Mouse (Mus musculus) MEL (cell line): ENCODE data around the gene Tmem95. TPM values are rescaled to one million over a fixed set of nuclear protein-coding genes. Genes with fewer than 3 reads are reported as not detected.
A peak's percentile ranks its signal among the peaks of the same experiment; 100 is the strongest.

Source experiments
- DNase-seq: peaks from one replicate; pipeline ENCODE4 v3.0.0; 2011; ENCODE audit warnings: low read depth, low spot score
- H3K27ac ChIP-seq: 2 replicates; pipeline ENCODE4 v1.5.1; 2012; ENCODE audit warnings: low read depth, mild to moderate bottlenecking, control low read depth, low read length, moderate library complexity; ENCODE audit not compliant: control insufficient read depth
- H3K27me3 ChIP-seq, 2 experiments: fragments of 150-350 bp in 1 of 2; sonication (generic) in 1 of 2; 2 replicates each; pipeline ENCODE4 v1.6.1; 2012; ENCODE audit warnings: low read length in 2 of 2, mild to moderate bottlenecking in 2 of 2, improper control_type of control experiment in 1 of 2, moderate library complexity in 1 of 2; ENCODE audit not compliant: insufficient read depth in 2 of 2, control insufficient read depth in 1 of 2
- H3K36me3 ChIP-seq, 2 experiments: 2 replicates each; pipeline ENCODE4 v1.6.1; 2012 to 2014; ENCODE audit warnings: low read length in 2 of 2, improper control_type of control experiment in 1 of 2, inconsistent platforms in 1 of 2, mild to moderate bottlenecking in 1 of 2; ENCODE audit not compliant: insufficient read depth in 2 of 2, control insufficient read depth in 1 of 2
- H3K4me1 ChIP-seq, 2 experiments: fragments of 150-350 bp in 1 of 2; sonication (generic) in 1 of 2; 2 replicates each; pipeline ENCODE4 v1.6.1; 2012; ENCODE audit warnings: low read length in 2 of 2, improper control_type of control experiment in 1 of 2, mild to moderate bottlenecking in 1 of 2; ENCODE audit not compliant: insufficient read depth in 2 of 2, control insufficient read depth in 1 of 2
- H3K4me3 ChIP-seq, 2 experiments: fragments of 150-350 bp in 1 of 2; sonication (generic) in 1 of 2; 2 replicates each; pipeline ENCODE4 v1.5.1; 2012; ENCODE audit warnings: low read depth in 2 of 2, low read length in 2 of 2, mild to moderate bottlenecking in 2 of 2, moderate library complexity in 2 of 2, control low read depth in 1 of 2, improper control_type of control experiment in 1 of 2; ENCODE audit not compliant: control insufficient read depth in 1 of 2, insufficient read depth in 1 of 2
- H3K79me2 ChIP-seq: 2 replicates; pipeline ENCODE4 v1.6.1; 2012; ENCODE audit warnings: mild to moderate bottlenecking, low read length, moderate library complexity; ENCODE audit not compliant: control insufficient read depth, poor library complexity, insufficient read depth
- H3K9ac ChIP-seq: 2 replicates; pipeline ENCODE4 v1.6.1; 2012; ENCODE audit warnings: low read depth, mild to moderate bottlenecking, control low read depth, low read length, moderate library complexity; ENCODE audit not compliant: control insufficient read depth, poor library complexity, severe bottlenecking
- H3K9me3 ChIP-seq: fragments of 150-350 bp; sonication (generic); replicated peaks from 2 replicates; pipeline ENCODE4 v1.6.1; 2012; ENCODE audit warnings: mild to moderate bottlenecking, low read length, improper control_type of control experiment, moderate library complexity; ENCODE audit not compliant: insufficient read depth
- BHLHE40 ChIP-seq: IDR thresholded peaks from 2 replicates; pipeline ENCODE4 v1.6.1; 2012; ENCODE audit warnings: low read depth, mild to moderate bottlenecking, inconsistent platforms, low read length, improper control_type of control experiment, borderline replicate concordance
- CHD1 ChIP-seq: IDR thresholded peaks from 2 replicates; pipeline ENCODE4 v1.6.1; 2012; ENCODE audit warnings: low read depth, mild to moderate bottlenecking, inconsistent platforms, low read length, improper control_type of control experiment
- CTCF ChIP-seq, 3 experiments: IDR thresholded peaks in 2 of 3; conservative IDR thresholded peaks in 1 of 3; 2 replicates each; pipeline ENCODE4 v1.5.1; 2011 to 2012; ENCODE audit warnings: low read length in 3 of 3, low read depth in 2 of 3, mild to moderate bottlenecking in 2 of 3, improper control_type of control experiment in 1 of 3, inconsistent platforms in 1 of 3, mixed read lengths in 1 of 3, moderate library complexity in 1 of 3; ENCODE audit not compliant: control insufficient read depth in 1 of 3, insufficient read depth in 1 of 3, poor library complexity in 1 of 3, severe bottlenecking in 1 of 3
- ELF1 ChIP-seq: IDR thresholded peaks from 2 replicates; pipeline ENCODE4 v1.6.1; 2014; ENCODE audit warnings: low read depth, mild to moderate bottlenecking, inconsistent platforms, low read length, improper control_type of control experiment, moderate library complexity
- EP300 ChIP-seq, 2 experiments: IDR thresholded peaks; 2 replicates each; pipeline ENCODE4 v1.6.1; 2011; ENCODE audit warnings: improper control_type of control experiment in 2 of 2, low read length in 2 of 2, low read depth in 1 of 2, mild to moderate bottlenecking in 1 of 2
- ETS1 ChIP-seq: IDR thresholded peaks from 2 replicates; pipeline ENCODE4 v1.6.1; 2012; ENCODE audit warnings: low read depth, mild to moderate bottlenecking, inconsistent platforms, low read length, improper control_type of control experiment, moderate library complexity
- GABPA ChIP-seq: IDR thresholded peaks from 2 replicates; pipeline ENCODE4 v1.6.1; 2012; ENCODE audit warnings: low read depth, mild to moderate bottlenecking, inconsistent platforms, low read length, improper control_type of control experiment, moderate library complexity
- GATA1 ChIP-seq: IDR thresholded peaks from 2 replicates; pipeline ENCODE4 v1.6.1; 2011; ENCODE audit warnings: low read depth, low read length, improper control_type of control experiment
- JUND ChIP-seq: IDR thresholded peaks from 2 replicates; pipeline ENCODE4 v1.6.1; 2011; ENCODE audit warnings: low read depth, mild to moderate bottlenecking, improper control_type of control experiment, low read length
- MAFK ChIP-seq: IDR thresholded peaks from 2 replicates; pipeline ENCODE4 v1.6.1; 2011; ENCODE audit warnings: low read depth, mild to moderate bottlenecking, low read length, improper control_type of control experiment, borderline replicate concordance
- MEF2A ChIP-seq: IDR thresholded peaks from 2 replicates; pipeline ENCODE4 v1.6.1; 2014; ENCODE audit warnings: low read depth, mild to moderate bottlenecking, inconsistent platforms, low read length, improper control_type of control experiment; ENCODE audit not compliant: poor library complexity, insufficient replicate concordance, severe bottlenecking; ENCODE audit errors: extremely low read depth
- MXI1 ChIP-seq: IDR thresholded peaks from 2 replicates; pipeline ENCODE4 v1.6.1; 2011; ENCODE audit warnings: mild to moderate bottlenecking, low read depth, low read length, improper control_type of control experiment
- MYC ChIP-seq: IDR thresholded peaks from 2 replicates; pipeline ENCODE4 v1.6.1; 2011; ENCODE audit warnings: low read depth, mild to moderate bottlenecking, low read length, improper control_type of control experiment, moderate library complexity
- NELFE ChIP-seq: IDR thresholded peaks from 2 replicates; pipeline ENCODE4 v1.6.1; 2011; ENCODE audit warnings: low read depth, low read length, improper control_type of control experiment
- NRF1 ChIP-seq: IDR thresholded peaks from 2 replicates; pipeline ENCODE4 v1.6.1; 2014; ENCODE audit warnings: low read depth, mild to moderate bottlenecking, inconsistent platforms, low read length, improper control_type of control experiment, moderate library complexity; ENCODE audit not compliant: poor library complexity, insufficient read depth, severe bottlenecking
- POLR2A ChIP-seq, 2 experiments: IDR thresholded peaks; 2 replicates each; pipeline ENCODE4 v1.6.1; 2011 to 2012; ENCODE audit warnings: low read length in 2 of 2, mild to moderate bottlenecking in 2 of 2, control low read depth in 1 of 2, improper control_type of control experiment in 1 of 2, low read depth in 1 of 2, moderate library complexity in 1 of 2; ENCODE audit not compliant: control insufficient read depth in 1 of 2, insufficient read depth in 1 of 2, poor library complexity in 1 of 2
- POLR2AphosphoS2 ChIP-seq: IDR thresholded peaks from 2 replicates; pipeline ENCODE4 v1.6.1; 2011; ENCODE audit warnings: low read length, improper control_type of control experiment
- POLR2AphosphoS5 ChIP-seq: IDR thresholded peaks from 2 replicates; pipeline ENCODE4 v1.6.1; 2012; ENCODE audit warnings: low read depth, borderline replicate concordance, mild to moderate bottlenecking, inconsistent platforms, low read length, moderate library complexity, mixed read lengths
- RCOR1 ChIP-seq: IDR thresholded peaks from 2 replicates; pipeline ENCODE4 v1.6.1; 2012; ENCODE audit warnings: low read depth, mild to moderate bottlenecking, inconsistent platforms, low read length, improper control_type of control experiment
- SIN3A ChIP-seq: IDR thresholded peaks from 2 replicates; pipeline ENCODE4 v1.6.1; 2012; ENCODE audit warnings: low read length, improper control_type of control experiment, inconsistent platforms
- SMC3 ChIP-seq: IDR thresholded peaks from 2 replicates; pipeline ENCODE4 v1.6.1; 2011; ENCODE audit warnings: low read depth, low read length, improper control_type of control experiment
- TAL1 ChIP-seq: IDR thresholded peaks from 2 replicates; pipeline ENCODE4 v1.6.1; 2012; ENCODE audit warnings: mild to moderate bottlenecking, inconsistent platforms, low read length, moderate library complexity, mixed read lengths
- TBP ChIP-seq: IDR thresholded peaks from 2 replicates; pipeline ENCODE4 v1.8.0; 2011; ENCODE audit warnings: low read depth, low read length, improper control_type of control experiment
- TCF12 ChIP-seq: IDR thresholded peaks from 2 replicates; pipeline ENCODE4 v1.6.1; 2014; ENCODE audit warnings: low read depth, mild to moderate bottlenecking, inconsistent platforms, low read length, improper control_type of control experiment, moderate library complexity
- UBTF ChIP-seq: IDR thresholded peaks from 2 replicates; pipeline ENCODE4 v1.6.1; 2012; ENCODE audit warnings: low read depth, mild to moderate bottlenecking, inconsistent platforms, low read length, improper control_type of control experiment, moderate library complexity, borderline replicate concordance; ENCODE audit not compliant: insufficient read depth
- USF2 ChIP-seq, 2 experiments: IDR thresholded peaks; 2 replicates each; pipeline ENCODE4 v1.6.1; 2011 to 2012; ENCODE audit warnings: improper control_type of control experiment in 2 of 2, low read length in 2 of 2, borderline replicate concordance in 1 of 2, inconsistent platforms in 1 of 2, low read depth in 1 of 2, mild to moderate bottlenecking in 1 of 2; ENCODE audit not compliant: insufficient read depth in 1 of 2
- ZC3H11A ChIP-seq: IDR thresholded peaks from 2 replicates; pipeline ENCODE4 v1.6.1; 2012; ENCODE audit warnings: low read depth, mild to moderate bottlenecking, inconsistent platforms, low read length, improper control_type of control experiment
- ZKSCAN1 ChIP-seq: IDR thresholded peaks from 2 replicates; pipeline ENCODE4 v1.6.1; 2012; ENCODE audit warnings: low read depth, mild to moderate bottlenecking, inconsistent platforms, low read length, improper control_type of control experiment, moderate library complexity
- ZMIZ1 ChIP-seq: IDR thresholded peaks from 2 replicates; pipeline ENCODE4 v1.6.1; 2012; ENCODE audit warnings: low read depth, mild to moderate bottlenecking, inconsistent platforms, low read length, improper control_type of control experiment, moderate library complexity
- polyA plus RNA-seq, 2 experiments: library from polyadenylated mRNA; stranded (reverse) in 1 of 2; unstranded in 1 of 2; fragments of >175 nt in 1 of 2; fragments of >200 nt in 1 of 2; gene quantifications; 2 replicates each; pipeline versions ENCODE4 v1.2.1 to v1.2.4; 2012; ENCODE audit warnings: low replicate concordance in 2 of 2, low read depth in 1 of 2; ENCODE audit not compliant: insufficient read length in 2 of 2, insufficient read depth in 1 of 2, missing spikeins in 1 of 2
- total RNA-seq: library from RNA; depleted of rRNA; stranded (reverse); fragments of 300-350 nt; gene quantifications from 2 replicates; pipeline ENCODE4 v1.2.3, GENCODE M21; 2012

Tmem95 gene
- total and polyA plus RNA-seq, 3 experiments = not detected

- TF ChIP-seq UBTF (no peak), MXI1 (no peak), ZC3H11A (no peak), CHD1 (no peak), GATA1 (no peak), NRF1 (no peak), ZKSCAN1 (no peak), ZMIZ1 (no peak), ETS1 (no peak), POLR2AphosphoS5 (no peak), MAFK (no peak), CTCF (IDR thresholded peaks at IDR 0.05 in 2 of 3, conservative IDR thresholded peaks at IDR 0.05 in 1 of 3; ENCODE audit: control insufficient read depth in 1 of 3, insufficient read depth in 1 of 3, low read depth in 2 of 3, low read length in 3 of 3, poor library complexity in 1 of 3, severe bottlenecking in 1 of 3) (no peak), SIN3A (no peak), NELFE (no peak), GABPA (no peak), POLR2AphosphoS2 (no peak), USF2 (IDR thresholded peaks at IDR 0.05; ENCODE audit: borderline replicate concordance in 1 of 2, insufficient read depth in 1 of 2, low read depth in 1 of 2, low read length in 2 of 2) (no peak), TBP (no peak), TAL1 (no peak), MEF2A (no peak)
- DNase-seq = no peak
- H3K9ac ChIP-seq = no peak overlapping the region
- no peaks in the 10 kb centered on the region for H3K9me3 ChIP-seq
- H3K27ac ChIP-seq = 0 out of 2 replicates have a peak overlapping the region, but pooled peaks have one; percentile 13
- no peak overlapping the region for H3K4me3 ChIP-seq
- H3K79me2 ChIP-seq = no peaks in the 10 kb centered on the region
- H3K4me1 ChIP-seq = peaks cover 8 to 35% of the 10 kb centered on the region in 2 experiments
- H3K36me3 ChIP-seq = peaks cover 0 to 16% of the 10 kb centered on the region in 2 experiments; a peak in 2 of 4 replicates
- no peaks in the 10 kb centered on the region for H3K27me3 ChIP-seq
Observed at GRCm38 (mm10) chr11:69884240-69884639, 6.4 kb upstream of the Tmem95 start.

- Histone ChIP-seq H3K27ac (peak overlapping the region; percentile 25), H3K4me3 (no peak overlapping the region), H3K27me3 (no peaks in the 10 kb centered on the region), H3K4me1 (peaks cover 12 to 41% of the 10 kb centered on the region in 2 experiments), H3K9ac (no peak overlapping the region), H3K36me3 (peaks cover 0 to 22% of the 10 kb centered on the region in 2 experiments; a peak in 2 of 4 replicates), H3K79me2 (no peaks in the 10 kb centered on the region), H3K9me3 (no peaks in the 10 kb centered on the region)
- peak; percentile 96 for DNase-seq
- TF ChIP-seq BHLHE40 (peak; percentile 32; the same call in 1 of the 2 replicates), NELFE (0 out of 2 replicates have a peak, but pooled peaks have one; percentile 38), MAFK (no peak), ZC3H11A (no peak), SMC3 (no peak), SIN3A (peak; percentile 46), RCOR1 (peak; percentile 81), JUND (peak; percentile 44; the same call in 1 of the 2 replicates), EP300 (IDR thresholded peaks at IDR 0.05; ENCODE audit: low read depth in 1 of 2, low read length in 2 of 2) (peak; percentile 75 to 91; a peak in 3 of 4 replicates), CHD1 (no peak), USF2 (IDR thresholded peaks at IDR 0.05; ENCODE audit: borderline replicate concordance in 1 of 2, insufficient read depth in 1 of 2, low read depth in 1 of 2, low read length in 2 of 2) (no peak), TCF12 (peak; percentile 80), POLR2AphosphoS2 (no peak), ELF1 (no peak), POLR2A (IDR thresholded peaks at IDR 0.05; ENCODE audit: control insufficient read depth in 1 of 2, insufficient read depth in 1 of 2, low read depth in 1 of 2, low read length in 2 of 2, poor library complexity in 1 of 2) (no peak), ZKSCAN1 (no peak), UBTF (no peak), MYC (0 out of 2 replicates have a peak, but pooled peaks have one; percentile 46)
Observed at GRCm38 (mm10) chr11:69883527-69884151, 5.8 kb upstream of the Tmem95 start.
